Mouse (Mus musculus) hindbrain, embryonic 11.5 days (tissue): ENCODE results near the gene Lamb3. TPM values are rescaled to one million over a fixed set of nuclear protein-coding genes. Genes with fewer than 3 reads are reported as not detected.

Source experiments
- ATAC-seq: fragments of 200-750 bp; cut with Nextera tagmentation; 2 replicates; pipeline ENCODE4 v1.8.0; 2017; ENCODE audit warnings: mild to moderate bottlenecking, moderate TSS enrichment, moderate library complexity; ENCODE audit not compliant: low FRiP score
- DNase-seq: peaks from one replicate; pipeline ENCODE4 v3.0.0-alpha.2; 2015; ENCODE audit warnings: low spot score
- H3K27ac ChIP-seq: fragments of 300-500 bp; sonication (generic); 2 replicates; pipeline ENCODE4 v1.5.1; 2014; ENCODE audit warnings: mild to moderate bottlenecking, low read depth, low read length
- H3K27me3 ChIP-seq: fragments of 300-500 bp; sonication (generic); 2 replicates; pipeline ENCODE4 v1.6.1; 2014; ENCODE audit warnings: mild to moderate bottlenecking, low read length, moderate library complexity, mixed read lengths; ENCODE audit not compliant: control insufficient read depth, insufficient read depth
- H3K36me3 ChIP-seq: fragments of 300-500 bp; sonication (generic); 2 replicates; pipeline ENCODE4 v1.6.1; 2014; ENCODE audit warnings: mild to moderate bottlenecking, low read length, moderate library complexity, mixed read lengths; ENCODE audit not compliant: control insufficient read depth, insufficient read depth
- H3K4me1 ChIP-seq: fragments of 300-500 bp; sonication (generic); replicated peaks from 2 replicates; pipeline ENCODE4 v1.6.1; 2014; ENCODE audit warnings: low read length, mixed read lengths; ENCODE audit not compliant: control insufficient read depth, insufficient read depth
- H3K4me2 ChIP-seq: fragments of 300-500 bp; sonication (generic); replicated peaks from 2 replicates; pipeline ENCODE4 v1.6.1; 2014; ENCODE audit warnings: mild to moderate bottlenecking, low read depth, low read length
- H3K4me3 ChIP-seq: fragments of 300-500 bp; sonication (generic); 2 replicates; pipeline ENCODE4 v1.5.1; 2014; ENCODE audit warnings: low read depth, low read length
- H3K9ac ChIP-seq: fragments of 300-500 bp; sonication (generic); 2 replicates; pipeline ENCODE4 v1.6.1; 2014; ENCODE audit warnings: low read depth, low read length
- H3K9me3 ChIP-seq: fragments of 300-500 bp; sonication (generic); 2 replicates; pipeline ENCODE4 v1.6.1; 2016; ENCODE audit warnings: low read length; ENCODE audit not compliant: control insufficient read depth
- WGBS: fragments of 180-500 bp; shearing (Covaris S2); extraction: QIAGEN DNeasy Blood & Tissue Kit; methylation state at CpG from one replicate; pipeline ENCODE4 v1.1.7; 2014; 5-methylcytosine and 5-hydroxymethylcytosine counted together
- polyA plus RNA-seq: library from polyadenylated mRNA; unstranded; fragments of >200 nt; fragmentation: Nextera tagmentation; extraction: Ambion mirVana; gene quantifications from 2 replicates; pipeline ENCODE4 v1.2.1, GENCODE M21; 2014

Gene Lamb3
- polyA plus RNA-seq, 1 experiment from 2014 or later, result 0.12 TPM

- Histone ChIP-seq H3K9ac (no peak overlapping the region), H3K4me3 (no peak overlapping the region), H3K36me3 (no peaks in the 10 kb centered on the region), H3K9me3 (no peaks in the 10 kb centered on the region), H3K4me2 (no peak overlapping the region), H3K27ac (no peak overlapping the region), H3K27me3 (no peaks in the 10 kb centered on the region), H3K4me1 (no peaks in the 10 kb centered on the region)
- WGBS, result 70% methylated on average over 5 of the region's 5 CpGs
- ATAC-seq (no peak), DNase-seq (no peak)
These were observed 3.9 kb downstream of the Lamb3 start for GRCm38 (mm10) chr1:193211371-193211770.

DNA sequence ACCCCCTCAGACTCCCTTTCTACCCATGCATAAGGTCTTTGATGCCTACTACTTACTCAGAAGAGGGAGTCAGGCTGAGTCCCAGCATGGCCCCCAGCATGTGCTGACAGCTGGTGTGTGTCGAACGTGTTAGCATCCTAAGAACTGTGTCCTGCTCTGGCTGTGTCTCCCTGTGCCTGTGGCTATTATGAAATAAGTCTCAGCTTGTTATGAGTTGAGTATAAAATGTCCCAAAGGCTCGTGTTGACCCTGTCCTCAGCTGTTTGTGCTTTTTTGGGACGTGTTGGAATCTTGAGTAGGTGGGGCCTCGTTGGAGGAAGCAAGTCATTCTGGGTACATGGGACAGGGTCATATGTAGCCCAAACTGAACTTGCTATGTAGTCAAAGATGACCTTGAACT is 6.6 kb downstream of the Lamb3 start:
- Histone ChIP-seq H3K9me3 (no peaks in the 10 kb centered on the region), H3K36me3 (no peaks in the 10 kb centered on the region), H3K4me3 (no peak overlapping the region), H3K27me3 (no peaks in the 10 kb centered on the region), H3K9ac (no peak overlapping the region), H3K4me2 (no peak overlapping the region), H3K27ac (no peak overlapping the region), H3K4me1 (no peaks in the 10 kb centered on the region)
- ATAC-seq, result no peak
- WGBS, result 86% methylated on average over 5 of the region's 5 CpGs
- no peak for DNase-seq

GRCm38 (mm10) chr1:193216000-193216399 is 8.5 kb downstream of the Lamb3 start:
- Histone ChIP-seq H3K4me3 (no peak overlapping the region), H3K27me3 (no peaks in the 10 kb centered on the region), H3K9ac (no peak overlapping the region), H3K36me3 (no peaks in the 10 kb centered on the region), H3K4me2 (no peak overlapping the region), H3K27ac (no peak overlapping the region), H3K4me1 (no peaks in the 10 kb centered on the region), H3K9me3 (no peaks in the 10 kb centered on the region)
- 76% methylated on average over 3 of the region's 3 CpGs for whole genome bisulfite sequencing
- ATAC-seq (no peak), DNase-seq (no peak)

GRCm38 (mm10) chr1:193220408-193220807 is 12.9 kb downstream of the Lamb3 start:
- H3K4me1 ChIP-seq, result no peaks in the 10 kb centered on the region
- no peaks in the 10 kb centered on the region for H3K27me3 ChIP-seq
- DNase-seq (no peak), ATAC-seq (no peak)
- no peak overlapping the region for H3K4me2 ChIP-seq
- no peak overlapping the region for H3K4me3 ChIP-seq
- 76% methylated on average over 5 of the region's 5 CpGs for WGBS
- no peaks in the 10 kb centered on the region for H3K36me3 ChIP-seq
- H3K27ac ChIP-seq, result no peak overlapping the region
- H3K9me3 ChIP-seq, result no peaks in the 10 kb centered on the region
- no peak overlapping the region for H3K9ac ChIP-seq

DNA sequence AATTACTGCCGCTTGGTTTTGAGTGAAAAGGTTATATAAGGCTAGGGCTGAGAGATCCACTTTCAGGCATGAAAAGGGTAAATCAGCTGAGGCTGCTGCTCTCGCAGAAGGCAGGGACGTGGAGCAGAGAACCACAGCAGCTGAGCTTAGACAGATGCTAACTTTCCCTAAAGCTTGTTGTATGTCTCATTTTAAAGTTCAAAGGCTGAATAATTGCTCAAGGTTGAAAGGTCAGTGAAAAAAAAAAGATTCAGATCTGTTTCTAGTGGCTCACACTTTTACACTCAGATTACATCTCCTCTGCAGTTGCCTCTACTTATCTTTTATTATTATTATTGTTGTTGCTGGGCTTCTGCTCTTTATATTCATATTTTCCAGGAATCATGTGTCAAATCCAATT is 18.0 kb downstream of the Lamb3 start:
- Histone ChIP-seq H3K4me3 (no peak overlapping the region), H3K27ac (no peak overlapping the region), H3K27me3 (no peaks in the 10 kb centered on the region), H3K9ac (no peak overlapping the region), H3K4me2 (no peak overlapping the region), H3K36me3 (no peaks in the 10 kb centered on the region), H3K4me1 (no peaks in the 10 kb centered on the region), H3K9me3 (no peaks in the 10 kb centered on the region)
- WGBS, result 33% methylated on average over 3 of the region's 3 CpGs
- DNase-seq (no peak), ATAC-seq (no peak)

DNA sequence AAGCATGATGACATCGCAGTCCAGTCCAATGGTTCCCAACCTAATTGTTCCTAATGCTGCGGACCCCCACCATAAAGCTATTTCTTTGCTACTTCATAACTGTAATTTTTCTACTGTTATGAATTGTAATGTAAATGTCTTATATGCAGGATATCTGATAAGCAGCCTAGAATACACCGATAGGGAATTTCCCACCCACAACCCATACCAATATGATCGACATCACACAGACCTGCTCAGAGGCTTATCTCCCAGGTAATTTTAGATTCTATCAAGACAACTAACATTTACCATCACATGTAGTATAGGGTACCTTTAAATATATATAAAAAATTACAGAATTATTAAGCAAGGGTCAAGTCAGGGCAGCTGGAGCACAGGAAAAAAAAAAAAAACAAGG is 18.6 kb downstream of the Lamb3 start:
- Histone ChIP-seq H3K4me1 (no peaks in the 10 kb centered on the region), H3K27ac (no peak overlapping the region), H3K36me3 (no peaks in the 10 kb centered on the region), H3K9me3 (no peaks in the 10 kb centered on the region), H3K9ac (no peak overlapping the region), H3K4me3 (no peak overlapping the region), H3K4me2 (no peak overlapping the region), H3K27me3 (no peaks in the 10 kb centered on the region)
- no peak for DNase-seq
- no peak for ATAC-seq
- WGBS, result 92% methylated on average over 4 of the region's 4 CpGs

- no peak overlapping the region for H3K4me2 ChIP-seq
- no peaks in the 10 kb centered on the region for H3K27me3 ChIP-seq
- H3K36me3 ChIP-seq, result no peaks in the 10 kb centered on the region
- no peak overlapping the region for H3K4me3 ChIP-seq
- DNase-seq (no peak), ATAC-seq (no peak)
- 59% methylated on average over 7 of the region's 7 CpGs for WGBS
- H3K27ac ChIP-seq, result no peak overlapping the region
- no peaks in the 10 kb centered on the region for H3K4me1 ChIP-seq
- no peaks in the 10 kb centered on the region for H3K9me3 ChIP-seq
- no peak overlapping the region for H3K9ac ChIP-seq
These were observed 19.4 kb downstream of the Lamb3 start for GRCm38 (mm10) chr1:193226724-193227522.

DNA sequence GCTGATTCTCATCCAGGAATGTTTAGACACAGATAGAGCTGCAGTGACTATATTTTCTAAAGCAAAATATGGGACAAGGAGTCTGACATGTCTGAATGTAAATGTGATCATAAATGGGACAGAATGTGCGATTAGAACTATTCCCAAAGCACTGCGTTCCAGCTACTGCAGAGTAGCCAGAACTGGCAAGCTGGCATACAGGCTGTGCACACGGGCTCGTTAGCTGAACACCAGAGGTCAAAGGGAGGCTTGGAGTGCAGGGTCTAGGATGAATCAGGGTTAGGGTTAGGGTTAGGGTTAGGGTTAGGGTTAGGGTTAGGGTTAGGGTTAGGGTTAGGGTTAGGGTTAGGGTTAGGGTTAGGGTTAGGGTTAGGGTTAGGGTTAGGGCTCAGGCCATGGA is 20.0 kb downstream of the Lamb3 start:
- Histone ChIP-seq H3K9me3 (no peaks in the 10 kb centered on the region), H3K27ac (no peak overlapping the region), H3K4me3 (no peak overlapping the region), H3K36me3 (no peaks in the 10 kb centered on the region), H3K4me1 (no peaks in the 10 kb centered on the region), H3K4me2 (no peak overlapping the region), H3K9ac (no peak overlapping the region), H3K27me3 (no peaks in the 10 kb centered on the region)
- no peak for DNase-seq
- WGBS, result 75% methylated on average over 4 of the region's 4 CpGs
- no peak for ATAC-seq

GRCm38 (mm10) chr1:193229570-193229969 is 22.1 kb downstream of the Lamb3 start:
- 98% methylated on average over 5 of the region's 5 CpGs for WGBS
- H3K9me3 ChIP-seq, result no peaks in the 10 kb centered on the region
- H3K4me3 ChIP-seq, result no peak overlapping the region
- H3K4me2 ChIP-seq, result no peak overlapping the region
- no peaks in the 10 kb centered on the region for H3K36me3 ChIP-seq
- no peaks in the 10 kb centered on the region for H3K27me3 ChIP-seq
- H3K9ac ChIP-seq, result no peak overlapping the region
- no peak for DNase-seq
- ATAC-seq, result no peak
- H3K27ac ChIP-seq, result no peak overlapping the region
- H3K4me1 ChIP-seq, result no peaks in the 10 kb centered on the region
